Mouse (Mus musculus): Measurements from ENCODE around the gene Mbnl3. TPM values are rescaled to one million over a fixed set of nuclear protein-coding genes. Genes with fewer than 3 reads are reported as not detected.
A peak's percentile ranks its signal among the peaks of the same experiment; 100 is the strongest.

Mbnl3 gene
- under 1 TPM in 1 of 2 experiments, not detected in 1; 0.10 TPM for total RNA-seq (2021)

DNA sequence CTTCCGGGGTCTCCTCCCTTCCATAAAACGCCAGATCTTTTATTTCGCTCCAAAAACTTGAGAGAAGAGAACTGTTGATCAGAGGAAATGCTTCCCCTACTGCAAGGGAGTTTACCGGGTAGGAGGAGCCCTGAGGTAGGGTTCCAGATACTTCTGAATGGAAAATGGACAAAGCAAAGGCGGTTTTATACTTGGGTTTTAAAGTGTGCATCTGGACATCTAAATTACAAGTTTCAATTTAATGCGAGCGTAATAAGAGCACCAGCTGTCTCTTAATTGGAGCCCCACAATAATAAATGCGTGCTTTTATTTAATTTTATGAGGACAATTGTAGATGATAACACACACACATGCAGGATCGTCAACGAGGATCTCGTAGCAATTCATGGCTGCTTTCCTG is at the start of gene Mbnl3:
TSS of gene Mbnl3 (minus strand) at position 101 of the 400 bp plus-strand sequence.
- DNase-seq (ENCODE audit: extremely low spot score in 1 of 2, low spot score in 1 of 2): no peak

DNA sequence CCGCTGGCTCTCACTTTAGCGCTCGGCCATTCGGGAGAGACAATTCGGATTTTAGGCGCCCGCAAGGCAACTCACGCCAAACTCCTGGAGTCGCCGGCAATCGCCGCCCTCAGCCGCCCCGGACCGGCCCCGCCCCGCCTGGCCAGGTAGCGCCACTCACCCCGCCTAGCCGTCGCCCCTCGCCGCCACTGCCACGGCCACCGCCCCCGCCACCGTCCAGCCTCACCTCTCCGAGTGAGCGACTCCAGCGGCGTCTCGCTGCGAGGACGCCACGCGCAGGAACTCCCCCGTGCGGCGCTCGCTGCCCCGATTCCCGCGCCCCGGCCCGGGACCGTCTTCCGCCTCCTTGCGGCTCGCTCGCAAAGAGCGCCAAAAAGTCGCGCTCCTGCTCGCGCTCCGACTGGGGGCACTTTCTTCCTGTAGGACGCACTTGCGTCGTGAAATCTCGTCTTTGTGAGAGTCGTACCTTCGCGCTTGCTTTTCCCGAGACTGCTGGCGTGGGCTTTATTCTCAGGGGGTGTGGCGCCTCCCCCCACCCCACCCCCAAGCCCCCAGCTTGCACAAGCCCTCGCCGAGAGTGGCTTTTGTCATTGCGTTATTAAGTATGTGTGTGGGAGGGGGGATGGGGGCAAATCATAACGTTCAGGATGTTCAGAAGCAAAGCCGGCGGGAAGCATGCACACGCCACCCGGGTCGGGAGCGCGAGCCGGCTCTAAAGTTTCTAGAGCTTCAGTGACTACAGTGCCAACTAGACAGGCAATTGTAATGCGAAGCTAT is 596 bp downstream of the Mbnl3 start:
- DNase-seq (ENCODE audit: extremely low spot score in 1 of 2, low spot score in 1 of 2): no peak

DNA sequence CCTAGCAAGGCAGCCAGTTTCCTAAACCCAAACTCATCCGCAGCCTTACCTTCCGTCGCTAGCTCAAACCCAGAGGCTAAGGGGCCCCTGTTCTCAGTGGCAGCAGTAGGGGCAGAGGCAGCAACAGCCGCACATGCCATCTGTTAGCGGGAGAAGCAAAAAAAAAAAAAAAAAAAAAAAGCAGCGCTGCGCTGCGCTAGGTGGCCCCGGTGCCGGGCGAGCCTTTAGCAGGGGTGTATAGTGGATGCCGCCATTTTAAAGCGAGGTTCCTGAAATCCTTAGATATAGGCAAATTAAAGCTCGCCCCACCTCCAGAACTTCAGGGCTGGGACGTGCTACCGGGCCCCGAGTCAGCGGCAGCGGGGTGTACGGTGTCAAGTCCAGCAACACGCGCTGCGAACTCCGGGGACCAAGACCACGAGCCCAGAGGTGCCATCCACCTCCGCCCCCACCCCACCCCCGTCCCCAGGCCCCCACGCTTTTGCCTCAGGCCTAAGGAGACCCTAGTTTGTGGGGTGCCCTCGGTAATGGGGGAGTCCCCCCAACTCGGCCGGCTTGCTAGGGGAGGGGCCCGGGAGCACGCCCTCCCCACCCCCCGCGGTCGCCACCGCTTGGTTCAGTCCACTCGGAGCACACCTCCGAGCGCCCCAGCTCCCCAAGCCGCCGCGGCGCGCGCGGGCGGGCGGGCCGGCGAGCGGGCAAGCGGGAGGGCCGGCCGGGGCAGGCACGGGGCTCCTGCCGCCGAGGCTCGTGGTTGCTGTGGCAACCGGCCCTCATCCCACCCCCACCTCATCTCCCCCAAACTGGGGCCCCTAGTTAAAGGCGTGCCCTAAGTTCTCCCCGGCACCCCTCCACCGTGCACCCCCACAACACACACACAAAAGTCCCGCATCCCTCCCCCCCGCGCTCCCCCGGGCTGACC is 1.4 kb downstream of the Mbnl3 start:
- no peak for DNase-seq (ENCODE audit: extremely low spot score in 1 of 2, low spot score in 1 of 2)

DNA sequence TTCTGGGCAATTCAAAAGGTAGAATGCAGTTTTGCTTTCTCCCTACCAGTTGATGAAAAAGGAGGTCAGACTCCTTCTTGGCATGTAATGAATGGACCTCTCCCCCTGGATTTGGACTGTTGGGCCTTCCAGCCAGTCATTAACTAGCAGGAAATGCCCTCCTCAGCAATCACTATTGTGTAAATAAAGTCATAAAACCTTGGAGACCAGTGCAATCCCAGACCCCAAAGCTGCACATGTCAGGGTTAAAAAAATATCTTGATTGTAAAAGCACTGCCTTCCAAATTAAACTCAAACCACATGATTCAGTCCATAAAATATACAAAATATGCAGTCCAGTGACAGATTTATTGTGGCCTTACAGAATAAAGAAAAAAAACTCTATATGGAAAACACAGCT is 9.3 kb downstream of the Mbnl3 start:
- DNase-seq (ENCODE audit: extremely low spot score in 1 of 2, low spot score in 1 of 2): no peak

DNA sequence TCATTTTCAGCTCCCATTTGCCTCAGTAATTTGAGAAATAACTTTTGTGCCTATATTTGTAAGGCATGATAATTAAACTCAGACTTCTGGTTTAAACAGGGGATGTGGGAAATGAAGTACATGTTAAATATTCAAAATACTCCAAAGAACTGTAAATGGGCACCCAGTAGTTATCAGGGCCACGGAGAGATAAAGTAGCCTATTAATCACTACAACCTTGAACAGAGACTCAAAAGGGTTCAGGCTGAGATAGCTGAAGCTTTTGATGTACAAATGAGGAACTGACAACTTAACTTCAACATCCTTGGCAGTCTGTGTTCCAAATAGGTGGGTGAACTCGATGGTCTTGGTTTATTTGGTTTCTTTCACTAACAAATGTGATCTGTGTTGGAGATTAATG is 34.4 kb downstream of the Mbnl3 start:
- DNase-seq (ENCODE audit: extremely low spot score in 1 of 2, low spot score in 1 of 2): no peak

DNA sequence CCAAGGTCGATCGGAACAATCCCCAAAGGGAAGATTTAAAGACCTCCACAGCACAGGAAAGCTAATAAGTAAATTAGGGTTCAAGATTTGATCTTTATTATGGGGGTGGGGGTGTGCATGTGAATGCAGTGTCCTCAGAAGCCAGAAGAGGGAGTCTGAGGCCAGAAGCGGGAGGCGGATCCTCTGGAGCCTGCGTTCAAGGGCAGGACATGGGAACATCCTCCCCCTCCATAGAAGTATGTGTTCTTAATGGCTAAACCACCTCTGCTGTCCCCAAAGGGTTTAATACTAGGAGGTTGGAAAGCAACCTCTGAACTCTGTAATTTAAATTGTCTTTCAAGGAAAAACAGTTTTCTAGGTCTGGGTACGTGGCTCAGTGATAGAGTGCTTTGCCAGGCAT is 34.9 kb downstream of the Mbnl3 start:
- DNase-seq (ENCODE audit: extremely low spot score in 1 of 2, low spot score in 1 of 2): no peak

DNA sequence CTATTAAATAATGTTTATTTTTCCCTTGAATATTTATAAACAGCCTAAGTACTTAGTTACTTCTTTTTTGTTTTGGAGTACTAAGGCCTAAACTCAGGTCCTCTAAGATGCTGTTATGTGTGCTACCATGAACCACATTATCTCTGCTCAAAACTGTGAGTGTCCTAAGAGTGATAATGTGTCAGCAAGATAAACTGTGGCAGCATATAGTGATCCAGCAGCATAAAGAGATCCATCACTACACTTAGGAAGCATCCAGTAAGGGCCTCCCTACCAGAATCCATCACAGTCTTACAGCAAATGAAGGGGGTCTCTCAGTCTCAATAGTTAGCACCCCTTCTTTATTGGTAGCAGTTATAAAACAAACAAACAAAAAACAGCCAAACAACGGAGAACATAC is 35.9 kb downstream of the Mbnl3 start:
- no peak for DNase-seq (ENCODE audit: extremely low spot score in 1 of 2, low spot score in 1 of 2)

DNA sequence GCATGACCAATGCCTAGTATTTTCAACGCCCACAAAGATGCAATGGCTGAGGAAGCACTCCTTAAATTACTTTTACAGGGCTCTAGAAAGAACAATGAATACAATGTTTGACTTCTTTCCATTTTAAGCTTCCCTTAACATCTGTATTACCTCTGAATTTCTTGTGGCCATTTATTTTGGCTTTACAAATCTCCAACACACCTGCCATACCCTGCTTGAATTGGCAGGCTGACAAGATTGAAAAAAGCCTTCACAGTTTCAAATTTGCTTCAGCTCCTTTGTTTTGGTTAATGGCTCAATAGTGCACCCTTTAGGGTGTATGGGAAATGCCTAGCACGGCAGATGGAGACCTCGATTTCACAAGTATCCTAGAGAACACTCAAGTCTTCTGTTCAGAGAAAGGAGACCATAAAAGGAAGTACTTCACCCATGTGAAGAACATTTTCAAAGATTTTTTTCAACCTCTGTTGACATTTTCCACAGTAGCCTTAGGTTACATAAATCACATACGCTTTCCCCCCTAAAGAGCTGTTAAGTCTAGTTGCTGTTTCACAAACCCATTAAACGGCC is 36.8 kb downstream of the Mbnl3 start:
- DNase-seq (ENCODE audit: extremely low spot score in 1 of 2, low spot score in 1 of 2): no peak

DNA sequence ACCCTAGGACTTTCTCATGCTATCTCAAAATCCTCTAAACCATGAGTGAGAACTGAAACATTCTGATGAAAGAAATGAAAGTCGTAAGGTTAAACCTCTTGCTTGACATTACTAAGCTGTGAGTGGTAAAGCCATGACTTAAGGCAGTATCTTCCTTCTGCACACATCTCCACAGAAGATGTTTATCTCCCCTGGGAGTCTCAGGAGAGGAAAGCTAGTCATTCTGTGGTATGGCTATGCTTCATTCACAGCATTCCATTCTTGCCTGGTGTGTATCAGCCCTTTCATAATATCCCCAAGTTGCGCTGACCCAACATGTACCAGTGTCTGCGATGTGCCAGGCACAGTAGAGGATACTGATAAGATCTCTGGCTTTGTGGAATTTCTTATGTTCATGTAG is 38.4 kb downstream of the Mbnl3 start:
- DNase-seq (ENCODE audit: extremely low spot score in 1 of 2, low spot score in 1 of 2): no peak

DNA sequence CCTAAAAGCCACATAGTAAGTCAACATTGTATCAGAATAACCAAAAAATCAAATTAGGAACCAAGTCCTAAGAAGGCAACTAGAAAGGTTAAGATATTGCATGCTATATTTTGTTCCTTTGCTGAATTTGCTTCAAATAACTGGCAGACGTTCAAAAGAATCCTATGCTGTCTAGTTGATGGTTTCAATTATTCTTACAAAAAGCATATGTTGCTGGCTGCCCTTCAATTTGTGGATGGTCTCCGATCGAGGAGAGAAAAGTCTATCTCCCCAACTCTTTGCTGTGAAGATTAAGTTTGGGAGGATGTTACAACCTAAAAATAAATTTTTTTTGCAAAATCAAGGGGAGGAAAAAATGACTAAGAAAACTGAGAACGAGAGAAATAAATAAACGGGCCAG is 41.6 kb downstream of the Mbnl3 start:
- no peak for DNase-seq (ENCODE audit: extremely low spot score in 1 of 2, low spot score in 1 of 2)

DNA sequence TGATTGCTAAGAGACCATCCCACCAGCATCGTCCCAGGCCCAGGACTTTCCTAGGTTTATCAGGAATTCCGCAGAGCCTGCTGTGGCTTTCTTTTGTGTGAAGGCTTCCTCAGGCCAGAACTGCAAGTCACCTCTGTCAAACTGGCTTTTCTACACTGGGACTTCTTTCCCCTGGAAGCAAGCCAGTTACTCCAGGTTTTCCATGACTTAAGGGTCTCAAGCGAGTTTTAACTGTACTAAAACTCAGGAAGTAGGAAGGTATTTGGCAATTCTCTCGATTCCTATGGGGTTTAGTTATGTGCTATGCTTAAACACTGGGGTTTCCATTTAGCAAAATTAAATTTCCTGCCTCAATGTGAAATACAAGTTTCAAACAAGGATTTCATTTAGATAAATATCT is 57.9 kb downstream of the Mbnl3 start:
- DNase-seq (ENCODE audit: extremely low spot score in 1 of 2, low spot score in 1 of 2): no peak

DNA sequence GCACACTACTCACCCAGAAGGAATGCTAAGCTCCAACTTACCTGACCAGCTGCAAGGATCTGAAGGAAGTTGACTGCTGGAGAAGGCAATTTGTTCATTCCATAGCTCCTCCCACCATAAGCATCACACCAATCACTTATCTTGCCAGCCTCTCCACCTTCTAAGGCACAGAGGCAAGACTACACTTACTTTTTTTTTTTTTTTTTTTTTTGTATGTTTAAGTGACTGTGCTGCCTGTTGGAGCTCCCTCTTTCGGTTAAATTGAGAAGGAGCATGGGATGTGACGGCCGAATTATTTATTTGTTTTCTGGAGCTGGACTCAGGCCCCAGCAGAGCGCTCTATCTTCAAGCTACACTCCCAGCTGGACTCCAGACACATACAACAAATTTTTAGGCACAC is 60.0 kb downstream of the Mbnl3 start:
- no peak for DNase-seq (ENCODE audit: extremely low spot score in 1 of 2, low spot score in 1 of 2)

DNA sequence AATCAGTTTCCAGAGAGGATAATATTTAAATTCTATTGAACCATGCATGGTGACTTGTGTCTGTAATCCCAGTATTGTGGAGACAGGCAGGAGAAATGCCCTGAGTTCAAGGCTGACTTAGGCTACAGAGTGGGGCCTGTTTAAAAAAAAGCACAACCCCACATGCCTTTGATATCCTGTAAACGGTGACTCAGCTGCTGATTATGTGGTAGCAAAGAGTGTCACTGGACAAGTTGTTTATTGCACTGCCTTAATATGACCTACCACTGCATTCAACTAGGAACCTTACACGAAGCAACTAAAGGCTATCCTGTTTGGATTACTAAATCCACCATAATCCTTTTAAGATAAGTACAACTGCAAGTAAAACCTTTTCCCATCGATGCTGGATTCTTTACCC is 66.3 kb downstream of the Mbnl3 start:
- DNase-seq (ENCODE audit: extremely low spot score in 1 of 2, low spot score in 1 of 2): no peak

DNA sequence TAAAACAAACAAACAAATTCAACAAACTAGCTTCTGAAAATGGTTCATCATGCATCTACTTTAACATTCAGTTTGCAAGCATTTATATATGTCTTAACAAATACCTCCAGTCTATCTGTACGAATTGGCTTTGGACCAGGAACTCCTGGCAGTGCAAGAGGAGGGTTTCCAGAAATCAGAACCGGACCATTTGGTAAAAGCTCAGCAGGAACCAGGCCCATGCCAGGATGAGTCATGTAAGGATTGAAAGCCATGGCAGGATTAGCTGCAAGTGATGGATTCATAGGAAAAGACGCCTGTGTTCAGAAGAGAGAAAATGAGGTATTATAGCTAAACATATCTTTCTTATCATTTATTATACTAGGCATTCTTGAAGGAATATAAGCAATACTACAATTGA is 75.0 kb downstream of the Mbnl3 start:
- no peak for DNase-seq (ENCODE audit: extremely low spot score in 1 of 2, low spot score in 1 of 2)

DNA sequence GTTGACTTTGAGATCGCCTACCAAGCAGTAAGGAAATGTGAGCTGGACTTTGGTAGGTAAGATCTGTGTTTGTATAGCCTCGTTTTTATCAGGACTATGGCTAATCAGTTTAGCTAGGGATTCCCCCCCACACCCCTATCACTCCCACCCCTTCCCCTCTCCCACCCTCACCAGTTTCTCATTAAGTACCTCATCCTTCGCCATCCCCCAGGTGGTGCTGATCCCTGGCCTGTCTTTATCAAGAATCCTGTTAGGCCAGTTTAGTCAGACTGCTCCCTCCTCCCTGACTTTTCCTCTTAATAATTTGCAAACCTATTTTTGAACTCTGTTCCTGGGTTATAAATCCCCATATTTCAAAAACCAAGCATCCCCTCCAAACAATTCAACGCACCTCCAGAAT is 103.6 kb downstream of the Mbnl3 start:
- DNase-seq (ENCODE audit: extremely low spot score in 1 of 2, low spot score in 1 of 2): no peak

DNA sequence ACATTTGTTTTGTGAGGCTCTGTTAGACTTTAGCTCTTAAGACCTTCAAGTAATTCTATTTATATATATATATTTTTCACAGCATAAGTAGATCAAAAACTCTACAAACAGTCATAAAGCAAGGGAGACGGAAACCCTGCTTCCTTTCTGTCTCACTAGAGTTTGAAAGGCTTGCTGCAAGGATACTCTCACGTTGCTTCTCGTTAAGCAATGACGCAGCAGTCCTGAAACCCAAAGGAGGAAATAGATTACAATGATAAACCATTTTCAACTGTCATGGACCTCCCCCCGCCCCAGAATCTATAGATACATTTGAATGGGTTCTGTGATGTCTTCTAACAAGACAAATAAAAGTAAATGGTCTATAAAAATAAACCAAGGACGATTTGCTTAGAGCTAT is 121.4 kb downstream of the Mbnl3 start:
- DNase-seq (ENCODE audit: extremely low spot score in 1 of 2, low spot score in 1 of 2): no peak

DNA sequence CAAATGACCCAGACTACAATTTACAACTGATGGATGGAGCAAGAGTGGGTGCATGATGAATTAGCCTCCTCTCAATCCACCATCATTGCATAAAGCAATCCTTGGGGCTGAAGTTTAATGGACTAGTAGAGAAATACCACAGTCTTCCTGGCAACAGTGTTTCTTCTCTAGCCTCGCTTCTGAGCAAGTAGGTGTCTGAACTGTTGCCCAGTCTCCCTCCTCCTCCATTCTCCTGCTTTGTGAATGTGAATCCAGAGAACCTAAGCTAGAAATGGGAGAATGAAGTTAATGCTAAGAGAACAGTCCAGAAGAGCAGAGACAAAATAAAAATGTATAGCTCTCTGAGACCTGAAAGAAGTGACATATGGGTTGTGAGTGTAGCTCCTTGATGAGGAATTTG is 122.1 kb downstream of the Mbnl3 start:
- no peak for DNase-seq (ENCODE audit: extremely low spot score in 1 of 2, low spot score in 1 of 2)

DNA sequence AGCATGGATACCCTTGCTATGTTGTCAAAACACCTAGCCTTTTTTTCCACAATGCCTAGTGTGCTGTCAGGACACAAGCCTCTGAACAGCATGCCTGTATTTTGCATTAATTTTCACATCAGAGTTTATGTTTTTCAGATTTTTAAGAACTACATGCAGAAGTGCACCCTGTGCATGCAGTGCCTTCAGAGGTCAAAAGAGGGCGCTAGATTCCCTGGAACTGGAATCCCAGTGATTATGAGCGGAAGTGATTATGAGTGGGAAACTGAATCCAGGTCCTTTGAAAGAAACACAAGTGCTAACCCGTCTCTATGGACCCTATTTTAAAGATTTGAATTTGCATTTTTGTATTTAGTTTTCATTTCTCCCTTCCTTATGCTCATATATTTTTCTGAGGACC is 129.6 kb downstream of the Mbnl3 start:
- DNase-seq (ENCODE audit: extremely low spot score in 1 of 2, low spot score in 1 of 2): peak in 1 of 2 experiments; percentile 24
